Mouse (Mus musculus): ENCODE data around the gene Golga5. TPM values are rescaled to one million over a fixed set of nuclear protein-coding genes. Genes with fewer than 3 reads are reported as not detected.
"Not testable (repeated sequence)": the region's sequence is repeated elsewhere in the genome, so short reads cannot be mapped to it uniquely, and the experiment has no call there.

The Golga5 gene
- polyA plus RNA-seq, 1 experiment from 2014 or later = 31.0 TPM

DNA sequence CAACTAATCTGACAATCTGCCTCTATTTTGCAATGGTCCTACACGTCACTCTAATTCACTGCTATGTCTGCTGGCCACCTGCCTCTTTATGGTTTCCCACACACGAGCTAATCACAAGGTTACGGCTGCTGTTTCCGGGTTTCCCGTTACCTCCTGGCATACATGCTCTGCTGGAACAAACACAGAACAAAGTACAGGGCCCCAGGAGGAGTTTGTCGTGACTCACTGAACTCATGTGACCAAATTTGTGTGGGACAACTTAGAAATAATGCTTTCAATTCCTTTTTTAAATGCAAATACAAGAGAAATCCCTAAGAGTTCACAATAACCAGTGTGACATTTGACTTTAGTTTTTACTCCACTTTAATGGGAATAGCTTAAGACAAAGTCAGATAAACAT, 15.4 kb upstream of the Golga5 start:
- Histone ChIP-seq H3K9me3 (no peaks in the 10 kb centered on the region), H3K4me2 (no peak overlapping the region), H3K27me3 (replicated peaks) (no peaks in the 10 kb centered on the region), H3K4me1 (no peaks in the 10 kb centered on the region), H3K9ac (no peak overlapping the region), H3K27ac (no peak overlapping the region), H3K4me3 (no peak overlapping the region), H3K36me3 (replicated peaks) (no peaks in the 10 kb centered on the region)
- 57% methylated on average over 6 of the region's 6 CpGs for whole genome bisulfite sequencing
- ATAC-seq (replicated peaks) = no peak

DNA sequence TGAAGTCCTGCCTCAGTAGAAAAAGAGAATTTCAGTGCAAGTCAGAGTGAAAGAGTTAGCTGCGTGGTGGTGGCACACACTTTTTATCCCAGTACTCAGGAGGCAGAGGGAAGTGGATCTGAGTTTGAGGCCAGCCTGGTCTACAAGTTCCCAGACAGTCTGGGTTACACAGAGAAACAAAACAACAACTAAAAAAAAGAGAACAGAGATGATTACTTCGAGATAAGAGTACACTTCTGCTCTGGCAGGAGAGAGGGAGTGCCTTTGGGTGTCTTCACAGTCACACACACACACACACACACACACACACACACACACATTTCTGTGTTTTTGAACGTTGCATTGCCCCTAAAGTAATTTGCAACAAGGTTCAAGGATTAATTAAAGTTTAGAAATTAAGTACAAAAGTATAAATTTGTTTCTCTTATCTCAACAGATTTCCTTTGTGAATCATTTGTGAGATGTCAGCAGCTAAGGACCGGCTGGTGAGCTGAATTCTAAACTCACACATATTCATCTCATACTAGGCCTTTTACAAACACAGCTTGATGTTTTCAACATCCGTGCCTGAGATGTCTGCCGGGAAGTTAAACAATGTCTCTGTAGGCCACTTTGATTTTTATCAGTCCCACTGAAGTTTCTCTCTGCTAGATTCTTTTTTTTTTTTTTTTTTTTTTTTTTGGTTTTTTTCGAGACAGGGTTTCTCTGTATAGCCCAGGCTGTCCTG, 12.3 kb upstream of the Golga5 start:
- ATAC-seq (replicated peaks) = no peak
- Histone ChIP-seq H3K4me2 (no peak overlapping the region), H3K27me3 (replicated peaks) (no peaks in the 10 kb centered on the region), H3K36me3 (replicated peaks) (no peaks in the 10 kb centered on the region), H3K4me3 (no peak overlapping the region), H3K9me3 (no peaks in the 10 kb centered on the region), H3K27ac (no peak overlapping the region), H3K9ac (no peak overlapping the region), H3K4me1 (no peaks in the 10 kb centered on the region)
- WGBS = 81% methylated on average over 7 of the region's 7 CpGs

DNA sequence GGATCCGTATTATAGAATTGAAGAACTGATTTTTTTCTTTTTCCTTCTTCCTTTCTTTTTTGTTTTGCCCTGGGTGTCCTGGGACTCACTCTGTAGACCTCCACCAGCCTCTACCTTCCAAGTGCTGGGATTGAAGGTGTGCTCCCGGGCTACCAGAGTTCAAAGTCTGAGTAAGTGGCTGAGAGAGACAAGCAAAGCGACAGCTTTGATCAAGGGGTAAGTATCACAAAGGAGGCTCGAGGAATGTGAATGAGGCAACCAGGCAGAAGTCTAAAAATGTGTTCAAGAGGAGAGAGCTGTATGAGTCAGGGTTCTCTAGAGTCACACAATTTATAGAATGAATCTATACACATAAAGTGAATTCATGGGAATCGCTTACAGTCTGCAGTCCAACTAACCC, 8.9 kb upstream of the Golga5 start:
- ATAC-seq (replicated peaks) = no peak

DNA sequence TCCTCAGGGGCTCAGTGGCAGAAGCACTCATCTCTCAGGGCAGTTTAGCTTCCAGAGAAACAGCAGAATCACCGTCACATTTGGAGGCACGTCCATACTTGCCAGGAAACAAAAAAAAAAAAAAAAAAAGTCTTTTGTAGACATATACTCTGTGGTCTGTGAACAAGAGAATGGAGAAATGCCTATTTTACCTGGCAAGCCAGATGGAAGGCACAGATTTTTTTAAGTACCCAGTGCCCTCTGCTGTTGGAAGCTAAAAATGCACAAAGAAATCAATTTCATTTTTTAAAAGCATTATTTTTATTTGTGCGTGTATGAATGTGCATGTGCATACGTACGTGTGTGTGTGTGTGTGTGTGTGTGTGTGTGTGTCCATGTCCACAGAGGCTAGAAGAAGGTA, 7.8 kb upstream of the Golga5 start:
- Histone ChIP-seq H3K4me3 (no peak overlapping the region), H3K9me3 (no peaks in the 10 kb centered on the region), H3K4me2 (no peak overlapping the region), H3K9ac (no peak overlapping the region), H3K27me3 (replicated peaks) (no peaks in the 10 kb centered on the region), H3K36me3 (replicated peaks) (no peaks in the 10 kb centered on the region), H3K4me1 (no peaks in the 10 kb centered on the region), H3K27ac (no peak overlapping the region)
- ATAC-seq (replicated peaks) = no peak
- WGBS = 71% methylated on average over 5 of the region's 5 CpGs

More for the DNA sequence above, 8.9 kb upstream of the Golga5 start:
- Histone ChIP-seq H3K27me3 (replicated peaks) (no peaks in the 10 kb centered on the region), H3K9me3 (no peaks in the 10 kb centered on the region), H3K4me2 (no peak overlapping the region), H3K36me3 (replicated peaks) (no peaks in the 10 kb centered on the region), H3K4me1 (no peaks in the 10 kb centered on the region), H3K4me3 (no peak overlapping the region), H3K27ac (no peak overlapping the region), H3K9ac (no peak overlapping the region)
- WGBS = 78% methylated on average over 5 of the region's 5 CpGs

DNA sequence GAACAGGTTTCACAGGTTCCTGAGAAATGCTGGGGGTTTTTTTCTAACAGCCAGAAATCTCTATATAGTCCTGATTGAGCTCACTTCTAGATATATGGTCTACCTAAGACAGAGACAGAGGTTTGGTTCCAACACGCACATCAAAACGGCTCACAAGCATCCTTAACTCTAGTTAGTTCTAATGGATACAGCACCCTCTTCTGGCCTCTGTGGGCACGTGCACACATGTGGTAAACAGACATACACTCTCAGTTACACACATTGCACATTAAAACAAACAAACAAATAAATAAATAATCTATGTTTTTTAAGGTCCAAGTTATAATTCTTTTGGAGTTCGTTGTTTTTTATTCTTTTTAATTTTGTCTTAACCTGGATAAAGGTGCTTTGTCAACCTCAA, 4.3 kb upstream of the Golga5 start:
- no peak overlapping the region for H3K9ac ChIP-seq
- no peaks in the 10 kb centered on the region for H3K9me3 ChIP-seq
- no peak overlapping the region for H3K27ac ChIP-seq
- peaks cover 1% of the 10 kb centered on the region for H3K4me1 ChIP-seq
- no peak overlapping the region for H3K4me2 ChIP-seq
- ATAC-seq (replicated peaks) = no peak
- H3K36me3 ChIP-seq (replicated peaks) = no peaks in the 10 kb centered on the region
- WGBS = 57% methylated on average over 4 of the region's 4 CpGs
- no peaks in the 10 kb centered on the region for H3K27me3 ChIP-seq (replicated peaks)
- H3K4me3 ChIP-seq = no peak overlapping the region

DNA sequence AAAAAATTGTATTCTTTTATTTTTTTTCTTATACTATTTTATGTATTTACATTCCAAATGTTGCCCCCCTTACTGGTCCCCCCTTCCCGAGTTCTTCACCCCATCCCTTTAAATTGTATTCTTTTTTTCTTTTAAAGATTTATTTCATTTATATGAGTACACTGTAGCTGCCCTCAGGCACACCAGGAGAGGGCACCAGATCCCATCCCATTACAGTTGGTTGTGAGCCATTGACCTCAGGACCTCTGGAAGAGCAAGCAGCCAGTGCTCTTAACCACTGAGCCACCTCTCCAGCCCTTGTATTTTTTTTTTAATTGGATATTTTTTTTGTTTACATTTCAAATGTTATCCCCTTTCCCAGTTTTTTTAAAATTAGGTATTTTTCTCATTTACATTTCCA, 799 bp upstream of the Golga5 start:
- no peak overlapping the region for H3K9ac ChIP-seq
- 82% methylated on average over 1 of the region's 1 CpGs for WGBS
- no peak overlapping the region for H3K27ac ChIP-seq
- no peaks in the 10 kb centered on the region for H3K27me3 ChIP-seq (replicated peaks)
- H3K36me3 ChIP-seq (replicated peaks) = peaks cover 8% of the 10 kb centered on the region; the same call in 1 of the 2 replicates
- no peak; the same call in 1 of the 2 replicates for ATAC-seq (replicated peaks)
- H3K4me3 ChIP-seq = no peak overlapping the region
- H3K4me2 ChIP-seq = no peak overlapping the region
- peaks cover 9% of the 10 kb centered on the region for H3K4me1 ChIP-seq
- H3K9me3 ChIP-seq = no peaks in the 10 kb centered on the region

DNA sequence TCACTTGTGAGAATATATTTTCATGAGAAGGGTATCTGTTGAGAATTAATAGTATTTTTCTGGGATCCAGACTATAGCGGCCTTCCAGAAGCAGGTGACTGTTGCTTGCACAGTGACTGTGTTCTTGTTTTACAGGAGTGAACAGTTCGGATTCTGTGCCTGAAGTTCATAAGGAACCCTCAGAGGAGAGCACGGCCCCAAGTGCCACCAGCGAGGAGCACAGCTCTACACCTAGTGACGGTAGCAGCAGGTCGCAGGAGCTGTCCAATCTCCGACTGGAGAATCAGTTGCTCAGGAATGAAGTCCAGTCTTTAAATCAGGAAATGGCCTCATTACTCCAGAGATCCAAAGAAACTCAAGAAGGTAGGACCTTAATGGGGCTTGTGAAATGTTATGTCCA, 5.5 kb downstream of the Golga5 start:
- no peak overlapping the region for H3K4me3 ChIP-seq
- H3K4me2 ChIP-seq = no peak overlapping the region
- WGBS = 95% methylated on average over 7 of the region's 7 CpGs
- H3K9me3 ChIP-seq = no peaks in the 10 kb centered on the region
- H3K9ac ChIP-seq = no peak overlapping the region
- H3K36me3 ChIP-seq (replicated peaks) = peaks cover 29% of the 10 kb centered on the region
- H3K4me1 ChIP-seq = peaks cover 9% of the 10 kb centered on the region
- no peaks in the 10 kb centered on the region for H3K27me3 ChIP-seq (replicated peaks)
- H3K27ac ChIP-seq = no peak overlapping the region
- no peak for ATAC-seq (replicated peaks)

DNA sequence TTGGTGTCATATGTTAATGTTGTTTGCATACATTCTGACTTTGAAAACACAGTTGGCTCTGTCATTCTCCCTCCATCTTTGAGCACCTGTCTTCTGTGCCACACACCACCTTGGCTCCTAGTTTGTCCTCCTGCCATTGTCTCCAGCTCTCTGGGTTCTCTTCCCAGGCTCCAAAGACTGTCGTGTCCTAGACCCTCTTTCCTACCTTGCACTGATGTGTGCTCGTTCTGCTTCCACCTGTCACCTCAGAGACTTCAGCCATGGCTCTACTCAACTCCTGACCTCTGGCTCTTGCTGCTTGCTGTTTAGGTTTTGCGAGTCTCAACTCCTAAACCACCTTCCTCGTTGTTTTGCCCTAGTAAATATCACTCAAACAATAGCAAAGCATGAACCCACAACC, 11.5 kb downstream of the Golga5 start:
- H3K36me3 ChIP-seq (replicated peaks) = peaks cover 61% of the 10 kb centered on the region
- H3K4me2 ChIP-seq = no peak overlapping the region
- no peak overlapping the region for H3K27ac ChIP-seq
- no peak overlapping the region for H3K9ac ChIP-seq
- ATAC-seq (replicated peaks) = no peak
- H3K9me3 ChIP-seq = no peaks in the 10 kb centered on the region
- no peaks in the 10 kb centered on the region for H3K27me3 ChIP-seq (replicated peaks)
- H3K4me3 ChIP-seq = no peak overlapping the region
- H3K4me1 ChIP-seq = no peaks in the 10 kb centered on the region
- WGBS = 96% methylated on average over 4 of the region's 4 CpGs

DNA sequence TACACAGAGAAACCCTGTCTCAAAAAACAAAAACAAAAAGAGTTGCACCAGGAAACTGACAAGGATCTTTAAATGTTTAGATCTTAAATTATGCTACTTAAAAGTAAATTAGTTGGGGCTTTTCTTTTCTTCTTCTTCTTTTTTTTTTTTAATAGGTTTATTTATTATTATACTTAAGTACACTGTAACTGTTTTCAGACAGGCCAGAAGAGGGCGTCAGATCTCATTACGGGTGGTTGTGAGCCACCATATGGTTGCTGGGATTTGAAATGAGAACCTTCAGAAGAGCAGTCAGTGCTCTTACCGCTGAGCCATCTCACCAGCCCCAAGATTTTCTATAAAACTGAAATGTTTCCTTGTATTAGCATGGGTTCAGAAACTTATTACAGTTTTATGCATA, 16.0 kb downstream of the Golga5 start:
- Histone ChIP-seq H3K4me2 (no peak overlapping the region), H3K36me3 (replicated peaks) (peaks cover 75% of the 10 kb centered on the region), H3K27me3 (replicated peaks) (no peaks in the 10 kb centered on the region), H3K4me1 (no peaks in the 10 kb centered on the region), H3K9me3 (no peaks in the 10 kb centered on the region), H3K4me3 (no peak overlapping the region), H3K27ac (no peak overlapping the region), H3K9ac (no peak overlapping the region)
- 61% methylated on average over 3 of the region's 3 CpGs for WGBS
- no peak for ATAC-seq (replicated peaks)

DNA sequence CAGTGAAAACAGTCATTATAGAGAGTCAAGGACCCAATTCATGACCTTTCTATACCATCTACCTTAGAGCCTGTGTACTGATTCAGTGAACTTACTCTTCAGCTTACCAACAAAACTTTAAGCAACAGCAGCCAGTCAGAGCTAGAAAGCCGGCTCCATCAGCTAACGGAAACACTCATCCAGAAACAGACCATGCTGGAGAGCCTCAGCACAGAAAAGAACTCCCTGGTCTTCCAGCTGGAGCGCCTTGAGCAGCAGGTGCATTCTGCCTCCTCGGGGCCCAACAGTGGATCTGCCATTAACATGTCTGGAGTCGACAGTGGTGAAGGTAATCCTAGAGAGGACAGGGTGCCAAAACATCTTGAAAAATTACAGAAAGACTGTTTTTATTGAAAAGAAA, 23.0 kb downstream of the Golga5 start:
- WGBS = 90% methylated on average over 5 of the region's 5 CpGs
- Histone ChIP-seq H3K4me2 (no peak overlapping the region), H3K27me3 (replicated peaks) (no peaks in the 10 kb centered on the region), H3K4me3 (no peak overlapping the region), H3K27ac (no peak overlapping the region), H3K9me3 (no peaks in the 10 kb centered on the region), H3K9ac (no peak overlapping the region), H3K36me3 (replicated peaks) (peaks cover 52% of the 10 kb centered on the region), H3K4me1 (no peaks in the 10 kb centered on the region)
- no peak for ATAC-seq (replicated peaks)

DNA sequence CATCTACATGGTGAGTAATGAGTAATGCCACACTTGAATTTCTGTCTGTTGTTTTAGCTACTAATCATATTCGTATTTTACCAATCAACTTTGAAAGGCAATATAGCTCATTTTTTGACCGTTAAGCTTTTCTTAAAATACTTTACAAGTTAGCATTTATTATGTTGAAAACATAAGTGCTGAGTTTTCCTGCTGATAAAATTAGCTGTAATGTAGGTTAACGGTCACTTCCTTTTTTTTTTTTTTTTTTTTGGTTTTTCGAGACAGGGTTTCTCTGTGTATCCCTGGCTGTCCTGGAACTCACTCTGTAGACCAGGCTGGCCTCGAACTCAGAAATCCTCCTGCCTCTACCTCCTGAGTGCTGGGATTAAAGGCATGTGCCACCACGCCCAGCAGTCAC, 26.8 kb downstream of the Golga5 start:
- not testable (repeated sequence) for ATAC-seq (replicated peaks); H3K27me3 ChIP-seq (replicated peaks); H3K4me3 ChIP-seq; H3K27ac ChIP-seq; H3K9me3 ChIP-seq; H3K4me2 ChIP-seq; H3K9ac ChIP-seq; H3K4me1 ChIP-seq
- peaks cover 44% of the 10 kb centered on the region for H3K36me3 ChIP-seq (replicated peaks)
- WGBS = 90% methylated on average over 6 of the region's 6 CpGs

DNA sequence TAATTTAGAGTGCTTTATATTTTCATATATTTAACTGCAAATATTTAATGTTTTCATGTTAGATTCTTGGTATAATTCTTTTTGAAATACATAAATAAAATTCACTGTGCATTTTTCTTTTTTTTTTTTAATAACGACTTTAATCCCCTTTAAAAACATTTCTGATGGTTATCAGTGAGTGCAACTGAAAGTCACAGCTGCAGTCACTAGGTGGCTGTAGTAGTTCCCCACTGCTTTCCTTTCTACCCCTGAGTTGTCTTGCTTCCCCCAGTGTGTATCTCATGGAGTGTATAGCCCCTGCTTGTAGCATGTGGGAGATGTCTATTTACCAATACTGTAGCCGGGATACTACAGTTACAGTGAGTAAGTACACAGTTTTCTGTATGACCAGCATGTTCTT, 29.0 kb downstream of the Golga5 start:
- Histone ChIP-seq H3K4me3 (no peak overlapping the region), H3K4me1 (no peaks in the 10 kb centered on the region), H3K9me3 (no peaks in the 10 kb centered on the region), H3K4me2 (no peak overlapping the region), H3K27me3 (replicated peaks) (no peaks in the 10 kb centered on the region), H3K9ac (no peak overlapping the region), H3K36me3 (replicated peaks) (peaks cover 28% of the 10 kb centered on the region), H3K27ac (no peak overlapping the region)
- ATAC-seq (replicated peaks) = no peak
- 88% methylated on average over 2 of the region's 2 CpGs for WGBS

DNA sequence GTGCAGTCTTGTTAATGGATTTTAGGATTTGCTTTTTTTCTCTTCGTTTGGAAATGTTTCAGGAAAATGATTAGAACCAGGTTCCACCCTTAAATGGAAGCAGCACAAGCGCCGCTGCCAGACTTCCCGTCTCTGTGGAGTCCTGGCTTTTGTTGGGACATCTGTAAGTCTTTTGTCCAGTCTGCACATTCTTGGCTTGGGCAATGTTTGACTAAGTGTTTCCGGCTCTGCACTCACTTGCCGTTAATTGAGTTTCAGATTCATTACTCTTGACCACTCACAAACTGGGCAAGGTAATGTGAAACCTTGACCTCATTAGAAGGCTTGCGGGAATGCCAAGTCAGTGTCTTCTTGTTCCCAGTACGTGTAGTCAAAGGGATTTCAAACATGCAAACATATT, 29.8 kb downstream of the Golga5 start:
- WGBS = 72% methylated on average over 8 of the region's 8 CpGs
- Histone ChIP-seq H3K9me3 (no peaks in the 10 kb centered on the region), H3K4me1 (no peaks in the 10 kb centered on the region), H3K4me2 (no peak overlapping the region), H3K9ac (no peak overlapping the region), H3K27me3 (replicated peaks) (no peaks in the 10 kb centered on the region), H3K27ac (no peak overlapping the region), H3K4me3 (no peak overlapping the region), H3K36me3 (replicated peaks) (peaks cover 26% of the 10 kb centered on the region)
- ATAC-seq (replicated peaks) = no peak

Measured in midbrain, embryonic 15.5 days (tissue).